Mouse (Mus musculus) hindbrain, embryonic 15.5 days (tissue): Measurements from ENCODE around the gene Mettl7b. TPM values are rescaled to one million over a fixed set of nuclear protein-coding genes. Genes with fewer than 3 reads are reported as not detected.

Experiments used
- ATAC-seq: fragments of 200-750 bp; cut with Nextera tagmentation; 2 replicates; pipeline ENCODE4 v1.8.0; 2017; ENCODE audit warnings: low read depth, moderate number of reproducible peaks, moderate TSS enrichment; ENCODE audit not compliant: low FRiP score
- H3K27ac ChIP-seq: fragments of 300-500 bp; sonication (generic); replicated peaks from 2 replicates; pipeline ENCODE4 v1.5.1; 2015; ENCODE audit warnings: mild to moderate bottlenecking, inconsistent platforms
- H3K27me3 ChIP-seq: fragments of 300-500 bp; sonication (generic); 2 replicates; pipeline ENCODE4 v1.6.1; 2015; ENCODE audit warnings: control low read depth, inconsistent platforms
- H3K36me3 ChIP-seq: fragments of 300-500 bp; sonication (generic); 2 replicates; pipeline ENCODE4 v1.6.1; 2015; ENCODE audit warnings: control low read depth, inconsistent platforms
- H3K4me1 ChIP-seq: fragments of 300-500 bp; sonication (generic); replicated peaks from 2 replicates; pipeline ENCODE4 v1.6.1; 2015; ENCODE audit warnings: control low read depth, inconsistent platforms
- H3K4me2 ChIP-seq: fragments of 300-500 bp; sonication (generic); 2 replicates; pipeline ENCODE4 v1.6.1; 2015; ENCODE audit warnings: moderate library complexity, mild to moderate bottlenecking, inconsistent platforms
- H3K4me3 ChIP-seq: fragments of 300-500 bp; sonication (generic); 2 replicates; pipeline ENCODE4 v1.5.1; 2015; ENCODE audit warnings: mild to moderate bottlenecking, inconsistent platforms
- H3K9ac ChIP-seq: fragments of 300-500 bp; sonication (generic); 2 replicates; pipeline ENCODE4 v1.6.1; 2015; ENCODE audit warnings: inconsistent platforms
- H3K9me3 ChIP-seq: fragments of 300-500 bp; sonication (generic); 2 replicates; pipeline ENCODE4 v1.6.1; 2016; ENCODE audit warnings: control low read depth, inconsistent platforms
- WGBS: fragments of 180-500 bp; shearing (Covaris S2); methylation state at CpG from one replicate; pipeline ENCODE4 v1.1.7; 2015; 5-methylcytosine and 5-hydroxymethylcytosine counted together
- polyA plus RNA-seq: library from polyadenylated mRNA; unstranded; fragments of >200 nt; fragmentation: Nextera tagmentation; extraction: Ambion mirVana; gene quantifications from 2 replicates; pipeline ENCODE4 v1.2.1, GENCODE M21; 2015

The Mettl7b gene
- polyA plus RNA-seq, 1 experiment from 2014 or later = not detected

DNA sequence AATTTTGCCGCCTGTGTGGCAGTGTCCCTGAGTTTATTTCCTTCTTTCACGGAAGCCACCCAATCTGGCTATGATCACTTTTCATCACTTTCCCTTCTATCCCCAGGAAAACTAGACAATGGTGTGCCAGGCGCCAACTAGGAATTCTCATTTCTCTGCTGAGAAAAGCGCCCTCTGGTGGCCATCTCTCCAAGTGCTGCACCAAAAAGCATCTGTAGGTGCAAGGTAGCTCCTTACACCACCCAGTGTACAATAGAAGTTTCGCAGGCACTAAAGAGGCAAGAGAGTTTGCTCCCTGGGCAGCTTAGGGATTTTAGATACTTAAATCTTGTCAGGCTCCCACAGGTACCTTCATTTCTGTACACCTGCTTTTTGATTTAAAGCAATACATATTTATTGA is 47.6 kb downstream of the Mettl7b start:
- no peak overlapping the region for H3K4me2 ChIP-seq
- H3K4me3 ChIP-seq = no peak overlapping the region
- H3K27me3 ChIP-seq = no peaks in the 10 kb centered on the region
- ATAC-seq = 0 out of 2 replicates have a peak, but pooled peaks have one; percentile 15
- no peaks in the 10 kb centered on the region for H3K9me3 ChIP-seq
- no peaks in the 10 kb centered on the region; the same call in 1 of the 2 replicates for H3K36me3 ChIP-seq
- H3K9ac ChIP-seq = no peak overlapping the region
- H3K27ac ChIP-seq = peak overlapping the region; percentile 41; the same call in 1 of the 2 replicates
- 7% methylated on average over 5 of the region's 5 CpGs for WGBS
- H3K4me1 ChIP-seq = peaks cover 39% of the 10 kb centered on the region

DNA sequence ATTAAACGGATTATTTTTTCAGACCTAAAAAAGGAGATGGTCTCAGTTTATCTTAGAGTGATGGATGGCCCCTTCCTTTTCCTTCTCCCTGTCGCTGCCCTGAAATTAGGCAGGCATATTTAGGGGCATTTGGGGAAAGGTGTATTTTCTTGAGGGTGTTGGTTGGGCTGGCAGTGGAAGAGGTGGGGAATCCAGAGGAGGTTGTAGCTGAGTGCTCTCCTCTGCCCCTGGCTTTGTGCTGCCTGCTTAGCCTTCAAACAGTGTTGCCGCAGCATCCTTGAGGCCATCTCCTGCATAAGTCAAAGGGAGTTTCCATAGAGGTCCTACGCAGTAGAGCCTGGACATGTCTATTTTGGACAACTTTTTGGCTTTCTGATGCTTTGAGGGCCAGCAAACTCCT is 48.0 kb downstream of the Mettl7b start:
- Histone ChIP-seq H3K4me1 (peaks cover 35% of the 10 kb centered on the region), H3K9me3 (no peaks in the 10 kb centered on the region), H3K36me3 (no peaks in the 10 kb centered on the region; the same call in 1 of the 2 replicates), H3K27me3 (no peaks in the 10 kb centered on the region), H3K27ac (peak overlapping the region; percentile 41; the same call in 1 of the 2 replicates), H3K9ac (no peak overlapping the region), H3K4me2 (no peak overlapping the region), H3K4me3 (no peak overlapping the region)
- ATAC-seq = no peak
- 79% methylated on average over 4 of the region's 4 CpGs for WGBS

DNA sequence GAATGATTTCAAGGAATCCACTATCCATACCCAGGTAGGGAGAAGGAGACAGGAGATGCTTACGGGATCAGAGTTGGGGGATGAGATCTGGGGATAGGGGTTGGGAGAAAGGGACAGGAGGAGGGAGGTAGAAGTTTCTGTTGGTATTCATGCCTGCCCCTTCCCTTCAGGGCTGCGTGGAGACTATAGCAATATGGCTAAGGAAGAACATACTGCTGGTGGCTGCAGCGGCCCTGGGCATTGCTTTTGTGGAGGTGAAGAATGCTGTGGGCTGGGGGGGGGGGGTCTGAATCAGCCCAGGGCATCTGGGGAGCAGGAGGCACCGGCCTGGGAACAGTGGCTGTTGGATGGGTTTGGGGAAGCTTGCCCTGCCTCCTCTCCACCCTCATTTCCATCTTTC is 48.5 kb downstream of the Mettl7b start:
- no peak overlapping the region for H3K4me3 ChIP-seq
- no peak overlapping the region for H3K4me2 ChIP-seq
- H3K9me3 ChIP-seq = no peaks in the 10 kb centered on the region
- no peak overlapping the region for H3K9ac ChIP-seq
- no peak overlapping the region for H3K27ac ChIP-seq
- H3K36me3 ChIP-seq = no peaks in the 10 kb centered on the region; the same call in 1 of the 2 replicates
- WGBS = 89% methylated on average over 4 of the region's 4 CpGs
- ATAC-seq = no peak
- H3K4me1 ChIP-seq = peaks cover 33% of the 10 kb centered on the region
- no peaks in the 10 kb centered on the region for H3K27me3 ChIP-seq

GRCm38 (mm10) chr10:128911430-128911829 is 49.4 kb downstream of the Mettl7b start:
- Histone ChIP-seq H3K4me1 (peaks cover 33% of the 10 kb centered on the region), H3K9ac (no peak overlapping the region), H3K4me3 (peak overlapping the region; percentile 87; the same call in 1 of the 2 replicates), H3K36me3 (no peaks in the 10 kb centered on the region; the same call in 1 of the 2 replicates), H3K4me2 (peak overlapping the region; percentile 67), H3K9me3 (no peaks in the 10 kb centered on the region), H3K27ac (no peak overlapping the region), H3K27me3 (no peaks in the 10 kb centered on the region)
- no peak for ATAC-seq
- 83% methylated on average over 6 of the region's 6 CpGs for WGBS

DNA sequence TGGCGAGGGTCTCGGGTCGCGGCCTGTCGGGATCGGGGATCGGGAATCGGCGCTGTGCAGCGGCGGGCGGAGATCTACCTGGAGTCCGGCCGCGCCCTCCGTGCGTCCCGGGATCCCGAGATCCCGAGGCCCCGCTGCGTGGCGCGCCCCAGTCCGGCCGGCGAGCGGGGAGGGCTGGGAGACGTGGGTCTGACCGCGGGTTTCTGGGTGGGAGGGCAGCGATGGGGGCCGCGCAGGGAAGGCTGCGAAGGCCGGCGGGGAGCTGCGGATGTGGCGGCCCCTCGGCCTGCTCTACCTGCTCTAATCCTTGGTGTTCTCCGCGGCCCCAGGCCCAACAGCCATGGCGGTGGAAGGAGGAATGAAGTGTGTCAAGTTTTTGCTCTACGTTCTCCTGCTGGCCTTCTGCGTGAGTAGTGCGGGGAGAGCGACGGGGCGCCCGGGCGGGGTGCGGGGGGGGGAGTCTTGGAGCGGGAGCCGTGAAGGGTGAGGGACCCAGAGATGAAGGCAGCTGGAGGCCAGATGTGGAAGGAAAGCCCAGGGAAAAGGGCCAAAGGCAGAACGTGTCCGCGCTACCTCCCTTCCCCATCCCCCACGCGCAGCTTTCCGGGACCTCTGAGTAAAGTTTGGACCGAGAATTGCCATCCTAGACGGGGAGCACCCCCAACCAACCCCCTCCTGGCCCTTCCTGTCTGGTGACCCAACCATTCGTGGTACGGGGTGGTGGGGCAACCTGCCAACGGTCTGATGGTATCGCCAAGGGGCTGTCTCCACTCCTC is 50.5 kb downstream of the Mettl7b start:
- H3K4me3 ChIP-seq = peak overlapping the region; percentile 87
- no peaks in the 10 kb centered on the region for H3K36me3 ChIP-seq
- H3K4me2 ChIP-seq = peak overlapping the region; percentile 67
- H3K9ac ChIP-seq = peak overlapping the region; percentile 84
- peak; percentile 32 for ATAC-seq
- H3K27ac ChIP-seq = peak overlapping the region; percentile 84
- 1% methylated on average over 64 of the region's 66 CpGs for WGBS
- H3K9me3 ChIP-seq = no peaks in the 10 kb centered on the region
- no peaks in the 10 kb centered on the region for H3K27me3 ChIP-seq
- peaks cover 33% of the 10 kb centered on the region for H3K4me1 ChIP-seq

GRCm38 (mm10) chr10:128909567-128910028 is 51.2 kb downstream of the Mettl7b start:
- 0% methylated on average over 37 of the region's 41 CpGs for WGBS
- no peaks in the 10 kb centered on the region for H3K9me3 ChIP-seq
- H3K4me2 ChIP-seq = peak overlapping the region; percentile 67
- no peaks in the 10 kb centered on the region for H3K27me3 ChIP-seq
- H3K9ac ChIP-seq = peak overlapping the region; percentile 84
- H3K4me1 ChIP-seq = peaks cover 33% of the 10 kb centered on the region
- peak overlapping the region; percentile 84 for H3K27ac ChIP-seq
- peak; percentile 73 for ATAC-seq
- no peaks in the 10 kb centered on the region for H3K36me3 ChIP-seq
- H3K4me3 ChIP-seq = peak overlapping the region; percentile 87

DNA sequence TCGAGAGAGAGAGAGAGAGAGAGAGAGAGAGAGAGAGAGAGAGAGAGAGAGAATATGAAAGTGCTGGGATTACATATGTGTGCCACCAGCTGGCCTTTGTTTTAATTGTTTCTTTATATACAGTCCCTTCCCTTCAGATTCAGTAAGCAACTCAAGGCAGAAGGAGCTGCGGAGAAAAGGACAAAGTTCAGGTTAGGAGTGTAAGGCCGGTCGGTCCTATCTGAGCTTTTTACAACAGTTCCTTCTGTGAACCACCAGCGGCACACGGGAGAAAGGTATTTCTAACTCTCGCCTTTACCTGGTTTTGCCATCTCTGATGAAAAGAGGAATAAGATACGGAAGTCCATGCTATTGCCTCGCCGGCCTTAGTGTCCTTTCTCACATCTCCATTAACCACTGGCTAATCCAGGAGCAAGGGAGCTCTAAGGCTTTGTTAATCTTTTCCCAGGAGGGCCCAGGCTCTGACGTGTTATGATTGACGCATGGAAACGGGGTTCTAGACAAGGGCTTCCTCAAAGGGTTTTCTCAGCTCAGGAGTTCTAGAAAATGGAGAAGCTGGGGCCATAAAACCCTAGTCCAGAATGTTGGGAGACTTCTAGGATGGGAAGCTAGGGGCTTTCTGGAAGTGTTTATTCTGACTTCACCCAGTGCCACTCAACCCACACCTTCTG is 51.9 kb downstream of the Mettl7b start:
- Histone ChIP-seq H3K36me3 (no peaks in the 10 kb centered on the region), H3K4me2 (peak overlapping the region; percentile 67), H3K4me3 (peak overlapping the region; percentile 87), H3K27me3 (no peaks in the 10 kb centered on the region), H3K27ac (peak overlapping the region; percentile 84), H3K4me1 (peaks cover 31% of the 10 kb centered on the region), H3K9me3 (no peaks in the 10 kb centered on the region), H3K9ac (peak overlapping the region; percentile 84; the same call in 1 of the 2 replicates)
- WGBS = 60% methylated on average over 13 of the region's 13 CpGs
- no peak for ATAC-seq

Other genes with a start within 250 kb of the Mettl7b start
- 7.7 and 8.9 TPM in 2 replicates for gene Dgka, start 216.1 kb downstream of the Mettl7b start, polyA plus RNA-seq
- 44.5 and 47.0 TPM in 2 replicates for gene Pym1, start 213.1 kb downstream of the Mettl7b start, polyA plus RNA-seq
- 0.73 and 0.98 TPM in 2 replicates for gene Mmp19, start 170.1 kb downstream of the Mettl7b start, polyA plus RNA-seq
- gene Dnajc14, start 156.9 kb downstream of the Mettl7b start, polyA plus RNA-seq = 50.5 and 51.9 TPM in 2 replicates
- gene Tmem198b, start 156.6 kb downstream of the Mettl7b start, polyA plus RNA-seq = 17.0 and 19.9 TPM in 2 replicates
- 146 and 151 TPM in 2 replicates for gene Sarnp, start 143.7 kb downstream of the Mettl7b start, polyA plus RNA-seq
- gene Ormdl2, start 139.3 kb downstream of the Mettl7b start, polyA plus RNA-seq = 28.1 and 28.8 TPM in 2 replicates
- gene Gdf11, start 69.3 kb downstream of the Mettl7b start, polyA plus RNA-seq = 8.6 and 8.9 TPM in 2 replicates
- gene Cd63, start 60.0 kb downstream of the Mettl7b start, polyA plus RNA-seq = 262 and 274 TPM in 2 replicates
- 20.9 and 22.1 TPM in 2 replicates for gene Rdh5, start 38.1 kb downstream of the Mettl7b start, polyA plus RNA-seq
- gene Bloc1s1, start 37.0 kb downstream of the Mettl7b start, polyA plus RNA-seq = 266 and 268 TPM in 2 replicates
- gene Itga7, start 27.2 kb downstream of the Mettl7b start, polyA plus RNA-seq = 8.9 TPM in 2 replicates
- gene Olfr9, start 28.4 kb upstream of the Mettl7b start, polyA plus RNA-seq = not detected in 2 replicates
- gene Olfr763, start 49.8 kb upstream of the Mettl7b start, polyA plus RNA-seq = not detected in 2 replicates
- gene Olfr764-ps1, start 78.9 kb upstream of the Mettl7b start, polyA plus RNA-seq = not detected in 2 replicates
- gene Olfr765, start 89.0 kb upstream of the Mettl7b start, polyA plus RNA-seq = not detected in 2 replicates
- not detected in 2 replicates for gene Olfr766-ps1, start 108.0 kb upstream of the Mettl7b start, polyA plus RNA-seq
- gene Olfr767, start 121.9 kb upstream of the Mettl7b start, polyA plus RNA-seq = not detected in 2 replicates
- gene Olfr768, start 138.4 kb upstream of the Mettl7b start, polyA plus RNA-seq = not detected in 2 replicates
- gene Olfr769, start 156.9 kb upstream of the Mettl7b start, polyA plus RNA-seq = not detected in 2 replicates
- not detected in 2 replicates for gene Olfr770, start 178.0 kb upstream of the Mettl7b start, polyA plus RNA-seq
- gene Olfr771, start 203.8 kb upstream of the Mettl7b start, polyA plus RNA-seq = not detected in 2 replicates
- gene Olfr772, start 216.9 kb upstream of the Mettl7b start, polyA plus RNA-seq = not detected in 2 replicates
- not detected in 2 replicates for gene Olfr773, start 226.4 kb upstream of the Mettl7b start, polyA plus RNA-seq